ENCODE assay signal across 14 mouse cellular contexts in genomic region chr11:53077641-53078040, GRCm38 (mm10).
"Had no signal": no experiment of that assay in that cellular context is flagged by ENCODE, and none has a peak within 500 bp of the region (broad histone marks: within the 10 kb centered on the region; RNA-seq: fewer than 3 reads in every experiment).

No protein-coding gene starts in this region.

- DNase-seq: kidney, postnatal 10 days; kidney, postnatal 36 days; layer of hippocampus, postnatal 36 days; liver, embryonic 13.5 days; lung, adult 2 months; lung, postnatal 14 days; lung, postnatal 4 days; midbrain, embryonic 14.5 days; right cerebral cortex, adult 18-20 months; right cerebral cortex, postnatal 14 days; right cerebral cortex, postnatal 4 days; thymus, adult 2 months; thymus, postnatal 14 days; thymus, postnatal 4 days had no signal
